Mouse (Mus musculus) hindbrain, embryonic 15.5 days (tissue): ENCODE data around the gene Rufy2. TPM values are rescaled to one million over a fixed set of nuclear protein-coding genes. Genes with fewer than 3 reads are reported as not detected.

Experiments used
- ATAC-seq: fragments of 200-750 bp; cut with Nextera tagmentation; 2 replicates; pipeline ENCODE4 v1.8.0; 2017; ENCODE audit warnings: low read depth, moderate number of reproducible peaks, moderate TSS enrichment; ENCODE audit not compliant: low FRiP score
- H3K27ac ChIP-seq: fragments of 300-500 bp; sonication (generic); replicated peaks from 2 replicates; pipeline ENCODE4 v1.5.1; 2015; ENCODE audit warnings: mild to moderate bottlenecking, inconsistent platforms
- H3K27me3 ChIP-seq: fragments of 300-500 bp; sonication (generic); 2 replicates; pipeline ENCODE4 v1.6.1; 2015; ENCODE audit warnings: control low read depth, inconsistent platforms
- H3K36me3 ChIP-seq: fragments of 300-500 bp; sonication (generic); 2 replicates; pipeline ENCODE4 v1.6.1; 2015; ENCODE audit warnings: control low read depth, inconsistent platforms
- H3K4me1 ChIP-seq: fragments of 300-500 bp; sonication (generic); replicated peaks from 2 replicates; pipeline ENCODE4 v1.6.1; 2015; ENCODE audit warnings: control low read depth, inconsistent platforms
- H3K4me2 ChIP-seq: fragments of 300-500 bp; sonication (generic); 2 replicates; pipeline ENCODE4 v1.6.1; 2015; ENCODE audit warnings: moderate library complexity, mild to moderate bottlenecking, inconsistent platforms
- H3K4me3 ChIP-seq: fragments of 300-500 bp; sonication (generic); 2 replicates; pipeline ENCODE4 v1.5.1; 2015; ENCODE audit warnings: mild to moderate bottlenecking, inconsistent platforms
- H3K9ac ChIP-seq: fragments of 300-500 bp; sonication (generic); 2 replicates; pipeline ENCODE4 v1.6.1; 2015; ENCODE audit warnings: inconsistent platforms
- H3K9me3 ChIP-seq: fragments of 300-500 bp; sonication (generic); 2 replicates; pipeline ENCODE4 v1.6.1; 2016; ENCODE audit warnings: control low read depth, inconsistent platforms
- WGBS: fragments of 180-500 bp; shearing (Covaris S2); methylation state at CpG from one replicate; pipeline ENCODE4 v1.1.7; 2015; 5-methylcytosine and 5-hydroxymethylcytosine counted together
- polyA plus RNA-seq: library from polyadenylated mRNA; unstranded; fragments of >200 nt; fragmentation: Nextera tagmentation; extraction: Ambion mirVana; gene quantifications from 2 replicates; pipeline ENCODE4 v1.2.1, GENCODE M21; 2015

Gene Rufy2
- polyA plus RNA-seq, 1 experiment from 2014 or later, result 58.5 TPM

DNA sequence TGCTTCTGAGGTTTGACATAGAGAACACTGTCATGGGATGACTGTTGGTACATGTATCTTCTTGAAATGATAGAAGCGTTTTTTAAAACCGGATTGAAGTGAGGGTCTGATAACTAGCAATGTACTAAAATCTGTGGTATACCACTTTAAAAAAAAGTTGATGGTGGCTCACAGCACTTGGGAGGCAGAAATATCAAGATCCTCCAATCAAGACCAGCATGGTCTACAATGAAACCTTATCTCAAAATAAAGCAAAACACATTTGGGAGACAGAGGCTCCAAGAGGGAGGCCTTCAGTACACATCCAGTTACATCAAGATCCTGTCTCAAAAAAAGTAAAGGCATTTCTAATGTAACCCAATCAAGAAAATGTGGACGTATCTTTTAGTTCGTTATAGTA is 41.7 kb downstream of the Rufy2 start:
- no peak overlapping the region for H3K27ac ChIP-seq
- H3K4me3 ChIP-seq, result peak overlapping the region; percentile 86
- no peaks in the 10 kb centered on the region for H3K27me3 ChIP-seq
- no peak for ATAC-seq
- H3K9me3 ChIP-seq, result no peaks in the 10 kb centered on the region
- H3K4me2 ChIP-seq, result peak overlapping the region; percentile 59
- peaks cover 50% of the 10 kb centered on the region for H3K4me1 ChIP-seq
- peaks cover 11% of the 10 kb centered on the region for H3K36me3 ChIP-seq
- H3K9ac ChIP-seq, result peak overlapping the region; percentile 85
- WGBS, result 41% methylated on average over 4 of the region's 4 CpGs

GRCm38 (mm10) chr10:63022541-63023120 is 42.6 kb downstream of the Rufy2 start:
- H3K27me3 ChIP-seq, result no peaks in the 10 kb centered on the region
- no peak for ATAC-seq
- peaks cover 57% of the 10 kb centered on the region for H3K4me1 ChIP-seq
- peak overlapping the region; percentile 99 for H3K27ac ChIP-seq
- no peaks in the 10 kb centered on the region for H3K9me3 ChIP-seq
- peak overlapping the region; percentile 59 for H3K4me2 ChIP-seq
- peak overlapping the region; percentile 85 for H3K9ac ChIP-seq
- 0% methylated on average over 27 of the region's 27 CpGs for WGBS
- peaks cover 4% of the 10 kb centered on the region for H3K36me3 ChIP-seq
- peak overlapping the region; percentile 86 for H3K4me3 ChIP-seq

DNA sequence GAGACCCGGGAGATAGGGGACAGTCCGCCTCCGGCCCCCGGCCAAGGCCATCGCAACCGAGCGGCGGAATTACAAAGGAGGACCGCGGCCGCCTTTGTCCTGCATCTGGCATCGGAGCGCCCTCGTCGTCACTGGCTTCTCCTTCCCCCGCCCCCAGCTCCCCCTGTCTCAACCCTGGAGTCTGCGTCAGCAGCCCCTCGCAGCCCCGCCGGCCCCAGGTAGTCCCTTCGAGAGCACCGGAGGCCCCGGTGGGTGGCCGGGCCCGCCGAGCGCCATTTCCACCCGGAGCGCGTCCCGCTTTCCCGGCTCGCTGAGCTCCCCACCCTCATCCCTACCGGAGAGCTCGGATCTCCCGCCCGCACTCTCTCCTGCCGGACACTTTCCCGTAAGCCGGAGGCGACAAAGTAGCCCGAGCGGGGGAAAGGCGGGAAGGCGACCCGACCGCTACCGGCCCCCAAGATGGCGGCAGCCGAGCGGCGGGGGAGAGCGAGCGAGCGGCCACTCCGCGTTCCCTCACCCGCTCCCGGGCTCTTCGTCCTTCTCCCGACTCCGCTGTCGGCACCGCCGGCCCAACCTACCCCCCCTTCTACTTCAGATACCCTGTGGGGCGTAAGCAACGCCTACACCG is 43.2 kb downstream of the Rufy2 start:
- under 1% methylated on average over 62 of the region's 68 CpGs for WGBS
- Histone ChIP-seq H3K9me3 (no peaks in the 10 kb centered on the region), H3K4me3 (peak overlapping the region; percentile 86), H3K4me2 (peak overlapping the region; percentile 59), H3K27ac (peak overlapping the region; percentile 99), H3K27me3 (no peaks in the 10 kb centered on the region), H3K36me3 (no peaks in the 10 kb centered on the region), H3K9ac (peak overlapping the region; percentile 85), H3K4me1 (peaks cover 61% of the 10 kb centered on the region)
- peak; percentile 33 for ATAC-seq

DNA sequence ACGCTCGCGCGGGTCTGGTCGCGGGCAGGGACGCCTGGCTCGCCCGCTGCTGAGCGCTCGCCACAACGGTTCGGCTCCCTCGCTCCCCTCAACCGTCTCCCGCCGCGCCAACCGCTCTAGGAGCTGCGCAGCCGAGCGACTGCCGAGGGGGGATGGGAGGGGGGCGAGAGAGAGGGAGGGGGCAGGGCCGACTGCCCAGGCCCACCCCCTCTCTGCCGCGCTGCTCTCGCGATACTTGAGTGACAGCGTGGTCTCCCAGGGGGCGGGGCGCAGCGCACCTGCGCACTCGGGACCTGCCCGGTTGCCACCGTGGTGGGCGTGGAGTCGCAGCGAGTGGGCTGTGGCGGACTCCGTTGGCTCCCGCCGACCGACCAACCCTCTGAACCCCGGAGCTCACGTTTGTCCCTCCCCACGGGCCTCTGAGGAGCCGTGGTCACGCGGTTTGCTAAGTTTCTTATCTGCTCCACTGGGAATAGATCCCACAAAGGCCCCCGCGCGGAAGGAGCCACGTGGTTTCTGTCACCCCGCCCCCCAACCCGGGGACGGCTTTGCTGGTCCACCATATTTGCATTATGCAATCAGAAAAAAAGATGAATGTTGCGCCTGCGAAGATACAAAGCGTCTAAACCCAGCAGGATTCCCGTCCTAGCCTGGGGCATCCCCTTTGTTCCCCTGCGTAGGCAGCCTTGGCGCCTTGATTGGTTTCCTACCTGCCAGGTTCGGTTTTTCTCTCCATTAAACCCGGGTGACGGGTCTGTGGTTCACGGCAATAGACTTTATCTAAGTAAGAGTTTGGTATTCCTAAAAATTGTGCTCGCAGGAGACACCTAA is 43.9 kb downstream of the Rufy2 start, which contains the start of the genes Hnrnph3 and Pbld2:
TSS of gene Hnrnph3 (minus strand) at position 469 of the 831 bp plus-strand sequence.
TSS of gene Pbld2 (plus strand) at position 567 of the 831 bp plus-strand sequence.
- peak within 1 kb of the TSS; percentile 99 for H3K27ac ChIP-seq
- H3K36me3 ChIP-seq, result no peaks in the 10 kb centered on the region
- peak within 1 kb of the TSS; percentile 59 for H3K4me2 ChIP-seq
- WGBS, result under 1% methylated on average over 59 of the region's 69 CpGs
- no peaks in the 10 kb centered on the region for H3K9me3 ChIP-seq
- H3K4me1 ChIP-seq, result peaks cover 62% of the 10 kb centered on the region
- no peaks in the 10 kb centered on the region for H3K27me3 ChIP-seq
- H3K9ac ChIP-seq, result peak within 1 kb of the TSS; percentile 85
- ATAC-seq, result peak; percentile 97
- H3K4me3 ChIP-seq, result peak within 1 kb of the TSS; percentile 86

- Histone ChIP-seq H3K27me3 (no peaks in the 10 kb centered on the region), H3K36me3 (no peaks in the 10 kb centered on the region), H3K9me3 (no peaks in the 10 kb centered on the region), H3K9ac (peak overlapping the region; percentile 68), H3K4me2 (peak overlapping the region; percentile 59), H3K27ac (peak overlapping the region; percentile 99), H3K4me1 (peaks cover 57% of the 10 kb centered on the region), H3K4me3 (peak overlapping the region; percentile 86)
- WGBS, result 0% methylated on average over 8 of the region's 8 CpGs
- peak; percentile 32; the same call in 1 of the 2 replicates for ATAC-seq
Measured at GRCm38 (mm10) chr10:63024580-63024910, 44.5 kb downstream of the Rufy2 start.

GRCm38 (mm10) chr10:63025016-63025415 is 45.0 kb downstream of the Rufy2 start:
- peak overlapping the region; percentile 99 for H3K27ac ChIP-seq
- H3K36me3 ChIP-seq, result no peaks in the 10 kb centered on the region
- peak overlapping the region; percentile 68 for H3K9ac ChIP-seq
- no peaks in the 10 kb centered on the region for H3K27me3 ChIP-seq
- peak overlapping the region; percentile 59 for H3K4me2 ChIP-seq
- peaks cover 56% of the 10 kb centered on the region for H3K4me1 ChIP-seq
- peak overlapping the region; percentile 86 for H3K4me3 ChIP-seq
- WGBS, result 24% methylated on average over 2 of the region's 2 CpGs
- ATAC-seq, result no peak
- no peaks in the 10 kb centered on the region for H3K9me3 ChIP-seq

- H3K27me3 ChIP-seq, result no peaks in the 10 kb centered on the region
- no peak overlapping the region for H3K9ac ChIP-seq
- H3K9me3 ChIP-seq, result no peaks in the 10 kb centered on the region
- ATAC-seq, result no peak
- H3K4me3 ChIP-seq, result 0 out of 2 replicates have a peak overlapping the region, but pooled peaks have one; percentile 86
- peak overlapping the region; percentile 99 for H3K27ac ChIP-seq
- H3K36me3 ChIP-seq, result no peaks in the 10 kb centered on the region
- peak overlapping the region; percentile 59 for H3K4me2 ChIP-seq
- H3K4me1 ChIP-seq, result peaks cover 50% of the 10 kb centered on the region
- WGBS, result 8% methylated on average over 6 of the region's 6 CpGs
Measured at GRCm38 (mm10) chr10:63025491-63026011, 45.5 kb downstream of the Rufy2 start.

- no peaks in the 10 kb centered on the region for H3K9me3 ChIP-seq
- peak overlapping the region; percentile 99 for H3K27ac ChIP-seq
- no peak for ATAC-seq
- H3K4me1 ChIP-seq, result peaks cover 43% of the 10 kb centered on the region
- no peaks in the 10 kb centered on the region for H3K36me3 ChIP-seq
- no peaks in the 10 kb centered on the region for H3K27me3 ChIP-seq
- no peak overlapping the region for H3K9ac ChIP-seq
- 3% methylated on average over 8 of the region's 8 CpGs for WGBS
- peak overlapping the region; percentile 8; the same call in 1 of the 2 replicates for H3K4me3 ChIP-seq
- H3K4me2 ChIP-seq, result peak overlapping the region; percentile 59
Measured at GRCm38 (mm10) chr10:63026156-63026794, 46.3 kb downstream of the Rufy2 start.

GRCm38 (mm10) chr10:63026795-63027160 is 46.8 kb downstream of the Rufy2 start:
- Histone ChIP-seq H3K4me2 (peak overlapping the region; percentile 59), H3K36me3 (no peaks in the 10 kb centered on the region), H3K4me1 (peaks cover 38% of the 10 kb centered on the region), H3K4me3 (no peak overlapping the region), H3K9ac (no peak overlapping the region), H3K9me3 (no peaks in the 10 kb centered on the region), H3K27ac (peak overlapping the region; percentile 99), H3K27me3 (no peaks in the 10 kb centered on the region)
- ATAC-seq, result no peak
- 20% methylated on average over 6 of the region's 6 CpGs for WGBS

- H3K9me3 ChIP-seq, result no peaks in the 10 kb centered on the region
- no peak overlapping the region for H3K4me2 ChIP-seq
- WGBS, result 81% methylated on average over 10 of the region's 10 CpGs
- H3K4me3 ChIP-seq, result no peak overlapping the region
- ATAC-seq, result no peak
- no peaks in the 10 kb centered on the region for H3K36me3 ChIP-seq
- H3K4me1 ChIP-seq, result peaks cover 34% of the 10 kb centered on the region
- no peak overlapping the region for H3K9ac ChIP-seq
- no peaks in the 10 kb centered on the region for H3K27me3 ChIP-seq
- H3K27ac ChIP-seq, result peak overlapping the region; percentile 99
Measured at GRCm38 (mm10) chr10:63027376-63028161, 47.5 kb downstream of the Rufy2 start.

GRCm38 (mm10) chr10:63028396-63028795 is 48.4 kb downstream of the Rufy2 start:
- WGBS, result 41% methylated on average over 4 of the region's 4 CpGs
- Histone ChIP-seq H3K27ac (no peak overlapping the region), H3K4me3 (no peak overlapping the region), H3K4me1 (peaks cover 34% of the 10 kb centered on the region), H3K27me3 (no peaks in the 10 kb centered on the region), H3K4me2 (no peak overlapping the region), H3K9me3 (no peaks in the 10 kb centered on the region), H3K9ac (no peak overlapping the region), H3K36me3 (no peaks in the 10 kb centered on the region)
- ATAC-seq, result no peak
